Mouse (Mus musculus): Measurements from ENCODE around the gene Gm13119. TPM values are rescaled to one million over a fixed set of nuclear protein-coding genes. Genes with fewer than 3 reads are reported as not detected.
"Not testable (repeated sequence)": the region's sequence is repeated elsewhere in the genome, so short reads cannot be mapped to it uniquely, and the experiment has no call there.

Gene Gm13119
- not detected in 2 replicates for polyA plus RNA-seq (2011; ENCODE audit: insufficient read depth, insufficient read length, low read depth, missing spikeins)

DNA sequence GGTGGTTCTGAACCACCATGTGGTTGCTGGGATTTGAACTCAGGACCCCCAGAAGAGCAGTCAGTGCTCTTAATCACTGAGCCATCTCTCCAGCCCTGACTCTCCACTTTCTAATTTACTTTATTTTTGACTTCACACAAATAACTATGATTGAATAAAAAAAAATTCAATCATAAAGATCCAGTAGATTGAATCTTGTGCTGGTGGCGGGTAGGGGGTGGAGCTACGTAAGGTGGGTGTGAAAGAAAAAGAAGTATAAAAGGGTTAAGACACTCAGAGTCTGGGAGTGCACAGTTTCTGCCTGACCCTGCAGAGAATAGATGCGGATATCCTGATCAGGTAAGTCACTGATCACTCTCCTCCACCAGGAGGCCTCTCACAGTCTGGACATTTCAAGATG is at the start of gene Gm13119:
Gene Gm13119 (plus strand): TSS at position 301 of the 400 bp plus-strand sequence.
- not testable (repeated sequence) for H3K4me1 ChIP-seq (ENCODE audit: control insufficient read depth, insufficient read depth, low read length); H3K27ac ChIP-seq (ENCODE audit: insufficient read depth, low read length); H3K9ac ChIP-seq (ENCODE audit: low read depth, poor library complexity, severe bottlenecking); H3K36me3 ChIP-seq (ENCODE audit: control insufficient read depth, insufficient read depth, low read length, poor library complexity, severe bottlenecking); H3K9me3 ChIP-seq (replicated peaks; ENCODE audit: control insufficient read depth, insufficient read depth, low read length, poor library complexity, severe bottlenecking); H3K4me3 ChIP-seq (ENCODE audit: low read depth, low read length); H3K27me3 ChIP-seq (ENCODE audit: control insufficient read depth, insufficient read depth, low read length, poor library complexity, severe bottlenecking)

DNA sequence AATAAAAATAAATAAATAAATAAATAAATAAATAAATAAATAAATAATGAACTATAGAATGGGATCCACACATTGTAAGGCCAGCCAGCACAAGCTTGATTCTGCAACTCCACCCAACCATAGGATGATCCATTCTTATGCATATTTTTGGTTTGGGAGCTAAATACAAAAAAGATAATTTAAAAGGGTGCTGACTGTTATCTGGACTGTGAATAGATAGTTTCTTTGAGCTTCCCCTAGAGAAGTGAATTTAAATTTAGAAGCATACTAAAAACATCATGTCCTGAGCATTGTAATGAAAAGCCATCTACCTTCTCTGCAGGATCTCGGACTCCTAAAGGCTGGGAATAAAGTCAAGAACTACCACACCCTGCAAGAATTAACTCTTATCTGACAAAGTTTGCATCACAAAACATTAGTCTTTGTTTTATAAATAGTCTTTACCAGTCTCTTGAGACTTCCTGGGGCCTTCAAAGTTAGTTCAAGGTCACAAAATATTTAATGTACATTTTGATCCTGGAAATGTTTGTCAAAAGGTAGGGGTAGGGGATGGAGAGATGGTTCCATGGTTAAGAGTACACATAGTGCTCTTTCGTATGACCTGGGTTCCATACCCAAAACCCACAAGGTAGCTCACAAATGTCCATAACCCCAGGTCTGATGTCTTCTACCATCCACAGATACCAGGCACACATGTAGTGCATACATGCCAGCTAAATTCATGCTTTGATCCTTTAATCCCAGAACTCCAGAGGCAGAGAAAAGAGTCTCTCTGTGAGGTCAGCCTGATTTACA is 44.9 kb upstream of the Gm13119 start:
- not testable (repeated sequence) for H3K36me3 ChIP-seq (ENCODE audit: control insufficient read depth, insufficient read depth, low read length, poor library complexity, severe bottlenecking); H3K9me3 ChIP-seq (replicated peaks; ENCODE audit: control insufficient read depth, insufficient read depth, low read length, poor library complexity, severe bottlenecking); H3K27me3 ChIP-seq (ENCODE audit: control insufficient read depth, insufficient read depth, low read length, poor library complexity, severe bottlenecking); H3K4me1 ChIP-seq (ENCODE audit: control insufficient read depth, insufficient read depth, low read length); H3K9ac ChIP-seq (ENCODE audit: low read depth, poor library complexity, severe bottlenecking); H3K4me3 ChIP-seq (ENCODE audit: low read depth, low read length)
- H3K27ac ChIP-seq (ENCODE audit: insufficient read depth, low read length), result peak overlapping the region; percentile 44; the same call in 1 of the 2 replicates

DNA sequence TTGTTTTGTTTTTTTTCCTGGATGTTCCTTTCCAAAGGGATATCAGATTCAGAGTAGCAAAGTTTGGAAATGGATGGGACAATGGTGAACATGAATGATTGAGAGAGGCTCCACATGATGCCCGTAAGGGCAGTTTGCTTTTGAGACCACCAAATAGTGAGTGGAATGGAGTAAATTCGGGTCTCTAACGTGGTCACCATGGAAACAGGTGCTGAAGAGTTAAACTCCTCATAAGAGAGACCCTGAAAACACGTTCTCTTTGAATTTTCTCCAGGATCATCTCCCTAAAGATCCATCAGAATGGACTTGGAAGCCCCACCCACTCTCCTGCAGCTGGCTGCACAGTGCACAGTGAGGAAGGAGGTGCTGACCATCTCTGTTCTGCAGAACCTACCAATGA is 27.8 kb upstream of the Gm13119 start, which contains the start of gene Gm13128:
Gene Gm13128 (plus strand): TSS at position 301 of the 400 bp plus-strand sequence.
- H3K4me1 ChIP-seq (ENCODE audit: control insufficient read depth, insufficient read depth, low read length); H3K9ac ChIP-seq (ENCODE audit: low read depth, poor library complexity, severe bottlenecking); H3K27me3 ChIP-seq (ENCODE audit: control insufficient read depth, insufficient read depth, low read length, poor library complexity, severe bottlenecking); H3K4me3 ChIP-seq (ENCODE audit: low read depth, low read length); H3K9me3 ChIP-seq (replicated peaks; ENCODE audit: control insufficient read depth, insufficient read depth, low read length, poor library complexity, severe bottlenecking); H3K36me3 ChIP-seq (ENCODE audit: control insufficient read depth, insufficient read depth, low read length, poor library complexity, severe bottlenecking); H3K27ac ChIP-seq (ENCODE audit: insufficient read depth, low read length): not testable (repeated sequence)

DNA sequence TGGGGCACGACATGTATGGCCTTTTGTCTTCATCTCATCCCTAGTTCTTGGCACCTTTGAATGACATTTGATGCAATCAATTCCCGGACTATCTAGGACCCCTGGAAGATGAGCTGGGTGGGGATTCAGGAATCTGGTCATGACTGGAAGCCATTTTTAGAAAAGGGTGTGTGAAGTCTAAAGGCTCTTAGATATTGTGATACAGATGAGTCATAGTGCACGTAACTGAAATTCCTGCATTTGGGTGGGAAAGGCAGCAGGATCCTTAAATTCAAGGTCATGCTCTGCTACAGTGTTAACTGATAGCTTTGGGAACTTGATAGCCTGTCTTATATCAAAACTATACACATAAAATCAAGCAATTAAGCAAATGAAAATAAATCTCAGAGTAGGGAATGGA is 21.9 kb upstream of the Gm13119 start:
- not testable (repeated sequence) for H3K9me3 ChIP-seq (replicated peaks; ENCODE audit: control insufficient read depth, insufficient read depth, low read length, poor library complexity, severe bottlenecking); H3K4me3 ChIP-seq (ENCODE audit: low read depth, low read length); H3K27ac ChIP-seq (ENCODE audit: insufficient read depth, low read length); H3K27me3 ChIP-seq (ENCODE audit: control insufficient read depth, insufficient read depth, low read length, poor library complexity, severe bottlenecking); H3K9ac ChIP-seq (ENCODE audit: low read depth, poor library complexity, severe bottlenecking); H3K36me3 ChIP-seq (ENCODE audit: control insufficient read depth, insufficient read depth, low read length, poor library complexity, severe bottlenecking); H3K4me1 ChIP-seq (ENCODE audit: control insufficient read depth, insufficient read depth, low read length)

DNA sequence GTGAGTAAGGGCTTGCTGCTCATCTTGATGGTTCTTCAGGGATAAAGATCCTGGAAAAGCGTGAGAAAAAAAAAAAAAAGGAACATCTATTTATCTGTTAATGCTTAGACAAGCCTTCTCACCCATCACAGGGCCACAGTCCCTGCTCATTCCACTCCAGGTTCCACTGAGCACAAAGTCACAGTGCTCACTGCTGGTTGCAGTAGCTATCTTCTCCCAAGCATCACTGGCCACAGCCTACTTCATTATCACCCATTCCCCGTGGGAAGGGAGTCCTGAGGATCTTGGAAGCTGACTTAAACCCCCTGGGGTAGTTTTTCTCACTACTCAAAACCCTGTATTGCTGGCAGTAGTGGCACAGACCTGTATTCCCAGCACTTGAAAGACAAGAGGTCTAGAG is 20.2 kb downstream of the Gm13119 start, which contains the start of gene Pramef20:
Gene Pramef20 (minus strand): TSS at position 23 of the 400 bp plus-strand sequence.
- Histone ChIP-seq H3K9me3 (replicated peaks; ENCODE audit: control insufficient read depth, insufficient read depth, low read length, poor library complexity, severe bottlenecking) (no peaks in the 10 kb centered on the region), H3K4me1 (ENCODE audit: control insufficient read depth, insufficient read depth, low read length) (no peaks in the 10 kb centered on the region), H3K4me3 (ENCODE audit: low read depth, low read length) (no peak within 1 kb of the TSS), H3K9ac (ENCODE audit: low read depth, poor library complexity, severe bottlenecking) (no peak within 1 kb of the TSS), H3K36me3 (ENCODE audit: control insufficient read depth, insufficient read depth, low read length, poor library complexity, severe bottlenecking) (no peaks in the 10 kb centered on the region), H3K27ac (ENCODE audit: insufficient read depth, low read length) (no peak within 1 kb of the TSS), H3K27me3 (ENCODE audit: control insufficient read depth, insufficient read depth, low read length, poor library complexity, severe bottlenecking) (no peaks in the 10 kb centered on the region)
- TF ChIP-seq POLR2A (IDR thresholded peaks at IDR 0.05; ENCODE audit: insufficient read depth, low read length) (no peak), EP300 (IDR thresholded peaks at IDR 0.05; ENCODE audit: insufficient read depth, low read depth, low read length) (no peak), CTCF (IDR thresholded peaks at IDR 0.05; ENCODE audit: low read depth, low read length) (no peak)

DNA sequence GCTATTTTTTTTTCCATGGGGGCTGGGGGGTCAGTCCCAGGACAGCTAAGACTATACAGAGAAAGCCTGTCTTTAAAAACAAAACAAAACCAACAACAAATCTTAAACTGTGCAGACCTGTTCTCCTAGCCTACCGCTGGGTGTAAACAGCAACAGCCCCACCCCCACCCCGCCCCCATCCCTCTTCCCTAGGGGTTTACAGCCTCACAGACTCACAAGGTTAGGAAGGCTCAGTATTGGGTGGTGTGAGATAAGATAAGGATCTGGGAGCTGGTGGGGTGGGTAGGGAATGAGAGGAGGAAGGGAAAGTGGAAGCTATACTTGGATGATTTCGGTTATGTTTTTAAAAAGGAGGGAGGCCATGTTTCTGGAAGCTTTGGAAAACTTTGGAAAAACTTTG is 38.6 kb downstream of the Gm13119 start:
- Histone ChIP-seq H3K4me3 (ENCODE audit: low read depth, low read length) (no peak overlapping the region), H3K9ac (ENCODE audit: low read depth, poor library complexity, severe bottlenecking) (no peak overlapping the region)

More for the DNA sequence above, 38.6 kb downstream of the Gm13119 start:
- no peaks in the 10 kb centered on the region for H3K36me3 ChIP-seq (ENCODE audit: control insufficient read depth, insufficient read depth, low read length, poor library complexity, severe bottlenecking)
- H3K9me3 ChIP-seq (replicated peaks; ENCODE audit: control insufficient read depth, insufficient read depth, low read length, poor library complexity, severe bottlenecking), result no peaks in the 10 kb centered on the region
- H3K4me1 ChIP-seq (ENCODE audit: control insufficient read depth, insufficient read depth, low read length), result peaks cover 5% of the 10 kb centered on the region
- TF ChIP-seq CTCF (IDR thresholded peaks at IDR 0.05; ENCODE audit: low read depth, low read length) (no peak), POLR2A (IDR thresholded peaks at IDR 0.05; ENCODE audit: insufficient read depth, low read length) (no peak), EP300 (IDR thresholded peaks at IDR 0.05; ENCODE audit: insufficient read depth, low read depth, low read length) (no peak)
- no peaks in the 10 kb centered on the region for H3K27me3 ChIP-seq (ENCODE audit: control insufficient read depth, insufficient read depth, low read length, poor library complexity, severe bottlenecking)
- no peak overlapping the region for H3K27ac ChIP-seq (ENCODE audit: insufficient read depth, low read length)

Data from ES-Bruce4 (cell line).